Mouse (Mus musculus) megakaryocyte, embryonic 14.5 days (primary cell): Measurements from ENCODE around the gene Sox6.

Experiments used
- FLI1 ChIP-seq: IDR thresholded peaks from 2 replicates; pipeline ENCODE4 v1.6.1; 2012; ENCODE audit warnings: low read length, inconsistent platforms, mixed read lengths
- GATA1 ChIP-seq: IDR thresholded peaks from 3 replicates; pipeline ENCODE4 v1.6.1; 2012; ENCODE audit warnings: mixed read lengths, low read length, inconsistent platforms, borderline replicate concordance

GRCm38 (mm10) chr7:115517701-115518100 is 520.9 kb downstream of the Sox6 start:
- no peak for TF ChIP-seq GATA1
- no peak for TF ChIP-seq FLI1
